Mouse (Mus musculus): ENCODE results near the gene Ulk3.

DNA sequence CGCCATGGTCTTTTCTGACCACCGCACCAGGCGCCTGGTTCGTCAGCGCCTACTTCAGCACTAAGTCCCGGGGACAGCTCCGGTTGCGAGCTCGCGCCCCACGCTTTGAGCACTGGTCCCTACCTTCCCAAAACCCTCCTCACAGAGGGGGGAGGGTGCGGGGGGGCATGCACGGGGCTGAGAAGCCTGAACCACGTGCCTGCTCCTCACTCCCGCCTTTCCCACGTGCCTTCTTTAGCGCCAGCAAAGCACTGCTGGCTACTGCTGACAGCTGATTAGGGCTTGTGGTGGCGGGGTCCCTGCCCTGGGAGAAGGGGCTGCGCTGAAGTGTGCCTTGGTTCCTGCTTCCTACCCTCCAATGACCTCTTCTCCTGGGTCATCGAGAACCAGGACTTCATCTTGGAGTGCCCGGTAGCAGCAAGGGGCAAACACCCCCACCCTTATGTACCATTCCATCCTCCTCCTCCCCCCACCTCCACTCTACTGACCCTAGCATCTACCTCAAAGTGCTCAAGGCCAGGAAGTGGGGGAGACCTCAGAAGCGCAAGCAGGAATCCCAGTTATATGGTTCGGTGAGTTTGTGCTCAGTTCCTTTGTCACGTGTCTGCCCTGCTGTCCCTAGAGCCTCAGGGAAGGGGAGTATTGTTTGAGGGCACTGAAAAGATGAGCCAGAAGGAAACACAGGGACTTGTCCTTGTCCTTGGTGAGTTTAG lies 17.0 kb downstream of the Ulk3 start, which contains the start of gene Cplx3:
- TF ChIP-seq POLR2A (IDR thresholded peaks at IDR 0.05; ENCODE audit: low read depth, low read length) (no peak), CTCF (IDR thresholded peaks at IDR 0.05; ENCODE audit: extremely low read depth, insufficient read length, insufficient replicate concordance, low read depth, low read length) (no peak)

Measured in small intestine, adult 2 months (tissue).